Mouse (Mus musculus) embryo, embryonic 9.5 days (tissue): ENCODE measurements at regions not wholly inside any gene's neighbourhood (a gene's known extent, or its start where the extent isn't known, plus 50 kb on each side); places are given as distances from the start of the nearest gene placed in this dataset.

Source experiments
- DNase-seq: peaks from one replicate; pipeline ENCODE4 v3.0.0-alpha.2; 2017; ENCODE audit errors: extremely low spot score

DNA sequence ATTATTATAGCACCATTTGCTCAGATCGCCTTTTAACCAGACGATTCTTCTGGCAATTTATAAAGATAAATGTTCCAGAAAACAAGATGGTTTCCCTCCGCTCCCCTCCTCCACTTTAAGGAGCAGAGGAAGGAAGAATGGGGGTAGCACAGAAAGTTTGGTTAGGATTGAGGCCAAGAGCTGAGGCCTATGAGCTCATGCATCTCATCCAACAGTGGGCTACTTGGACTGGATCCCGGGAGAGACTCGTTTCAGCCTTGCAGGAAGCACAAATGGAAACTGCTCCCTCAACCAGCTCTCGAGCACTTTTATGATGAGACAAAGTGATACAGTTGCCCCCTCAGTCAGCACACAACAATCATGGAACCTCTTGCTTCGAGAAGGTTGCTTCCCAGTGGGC is 97.9 kb upstream of the Irx3 start:
- DNase-seq = no peak

DNA sequence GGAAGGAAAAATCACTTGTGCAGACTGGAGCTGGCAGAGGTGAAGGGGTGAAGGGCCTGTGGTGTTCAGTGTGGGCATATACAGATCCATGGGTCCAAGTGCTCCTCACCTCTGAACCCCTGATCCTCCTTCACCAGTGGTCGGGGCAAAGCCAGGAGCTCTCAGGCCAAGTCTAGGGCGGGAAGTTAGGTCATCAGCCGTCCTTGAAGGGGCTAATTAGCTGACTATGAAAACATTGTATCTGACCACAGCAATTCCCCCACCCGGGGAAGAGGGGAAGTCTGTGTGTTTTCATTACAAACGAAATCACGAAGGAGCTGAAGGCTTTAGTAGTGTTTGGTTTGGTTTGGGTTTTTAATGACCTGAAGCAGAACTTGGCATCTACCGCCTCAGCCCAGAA is 95.5 kb upstream of the Irx3 start:
- DNase-seq = no peak

DNA sequence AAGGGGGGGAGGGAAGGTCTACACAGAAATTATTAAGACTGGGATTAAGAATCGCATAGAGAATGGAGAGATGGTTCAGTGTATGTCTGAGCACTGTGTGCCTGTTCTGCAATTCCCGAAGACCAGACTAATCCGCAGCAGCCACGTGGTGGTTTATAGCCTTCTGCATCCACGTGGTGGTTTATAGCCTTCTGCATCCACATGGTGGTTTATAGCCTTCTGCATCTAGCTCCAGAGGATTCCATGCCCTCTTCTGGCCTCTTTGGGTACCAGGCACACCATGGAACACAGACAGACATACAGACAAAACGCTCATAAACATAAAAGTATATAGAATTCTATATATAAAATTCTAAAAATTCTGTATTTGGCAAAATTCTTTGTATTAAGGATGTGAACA is 94.1 kb upstream of the Irx3 start:
- no peak for DNase-seq

GRCm38 (mm10) chr8:91884862-91885261 is 83.0 kb upstream of the Irx3 start:
- no peak for DNase-seq

- DNase-seq = no peak
Observed at GRCm38 (mm10) chr8:91884325-91884724, 82.5 kb upstream of the Irx3 start.

- DNase-seq = no peak
Observed at GRCm38 (mm10) chr8:91883012-91883411, 81.1 kb upstream of the Irx3 start.

- DNase-seq = no peak
Observed at GRCm38 (mm10) chr8:91878886-91879285, 77.0 kb upstream of the Irx3 start.

DNA sequence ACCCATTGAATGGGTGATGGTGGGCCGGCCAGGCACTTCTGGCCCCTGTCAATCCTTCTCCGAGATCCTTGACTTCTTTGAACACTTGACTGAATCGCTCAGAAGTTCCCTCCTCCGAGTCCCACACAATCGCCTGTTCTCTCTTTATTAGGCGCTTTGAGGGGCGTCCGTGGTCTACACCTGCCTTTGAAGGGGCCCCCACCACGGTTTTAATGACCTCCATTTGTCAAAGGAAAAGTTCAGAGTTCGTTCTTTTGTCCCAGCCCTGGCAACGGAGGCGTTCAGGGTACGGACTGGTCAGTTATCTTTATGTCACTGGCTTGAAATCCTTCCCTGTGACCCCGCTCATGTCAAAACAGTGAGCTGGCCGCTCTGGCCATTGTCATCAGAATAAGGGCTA is 74.3 kb upstream of the Irx3 start:
- peak; percentile 73 for DNase-seq

- DNase-seq = no peak
Observed at GRCm38 (mm10) chr8:91873232-91873631, 71.4 kb upstream of the Irx3 start.

DNA sequence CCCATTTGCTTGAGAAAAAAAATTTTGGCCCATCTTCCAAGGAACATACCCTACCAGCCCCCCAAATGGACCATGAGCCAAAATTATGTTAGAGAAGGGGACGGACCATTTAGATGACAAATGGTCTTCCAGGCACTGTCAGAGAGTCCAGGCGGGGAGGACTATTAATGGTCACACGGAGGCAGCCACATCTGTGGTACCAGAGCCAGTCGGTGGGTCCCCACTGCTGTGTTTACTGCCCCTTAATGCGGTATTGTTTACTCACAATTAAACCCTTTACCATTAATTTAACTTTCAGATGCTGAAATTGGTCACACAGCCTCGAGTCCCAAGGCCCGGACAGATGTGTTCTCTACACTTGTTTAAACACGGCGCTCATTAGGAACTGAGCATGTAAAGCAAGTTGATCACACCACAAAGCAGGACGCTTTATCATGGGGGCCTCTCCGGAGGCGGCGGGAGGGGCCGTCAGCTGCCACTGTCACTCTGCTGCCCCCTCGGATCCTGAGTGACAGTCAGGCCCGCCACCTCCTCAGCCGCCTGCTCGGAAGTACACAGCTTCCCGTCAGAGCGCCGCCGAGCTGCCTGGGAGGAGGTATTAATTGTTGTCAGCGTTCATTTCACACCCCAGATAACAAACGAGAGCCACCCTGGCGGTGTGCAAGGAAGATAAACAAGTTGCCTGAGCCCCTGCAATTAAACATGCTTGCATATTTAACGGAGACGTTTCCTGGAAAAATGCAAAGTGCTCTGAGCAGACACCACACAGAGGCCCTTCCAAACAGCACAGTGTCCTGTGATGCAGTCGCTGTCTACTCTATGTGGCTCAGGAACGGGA is 70.6 kb upstream of the Irx3 start:
- peak; percentile 56 for DNase-seq

- DNase-seq = no peak
Observed at GRCm38 (mm10) chr8:91867069-91867468, 65.2 kb upstream of the Irx3 start.

DNA sequence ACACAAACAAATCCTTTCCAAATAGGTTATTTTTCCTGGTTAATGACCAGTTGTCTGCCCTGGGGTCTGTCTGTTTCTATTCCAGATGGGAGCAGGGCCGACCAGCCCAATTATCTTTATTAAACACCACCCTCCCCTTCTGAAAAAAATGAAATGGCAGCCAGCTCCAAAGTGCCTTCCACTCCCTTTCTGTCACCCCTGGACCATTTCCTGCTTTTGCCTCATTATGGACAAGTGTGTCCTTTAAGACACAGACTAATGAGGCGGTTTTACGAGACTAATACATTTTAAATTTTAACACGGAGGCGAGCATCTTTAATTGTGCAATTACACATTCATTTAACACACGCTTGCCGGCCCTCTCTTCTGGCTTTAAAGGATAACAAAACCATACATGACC is 64.2 kb upstream of the Irx3 start:
- DNase-seq = no peak

GRCm38 (mm10) chr8:91865361-91865760 is 63.5 kb upstream of the Irx3 start:
- peak; percentile 43 for DNase-seq

GRCm38 (mm10) chr8:91863505-91863904 is 61.6 kb upstream of the Irx3 start:
- DNase-seq = no peak

- no peak for DNase-seq
Observed at GRCm38 (mm10) chr8:91855881-91856280, 54.0 kb upstream of the Irx3 start.

DNA sequence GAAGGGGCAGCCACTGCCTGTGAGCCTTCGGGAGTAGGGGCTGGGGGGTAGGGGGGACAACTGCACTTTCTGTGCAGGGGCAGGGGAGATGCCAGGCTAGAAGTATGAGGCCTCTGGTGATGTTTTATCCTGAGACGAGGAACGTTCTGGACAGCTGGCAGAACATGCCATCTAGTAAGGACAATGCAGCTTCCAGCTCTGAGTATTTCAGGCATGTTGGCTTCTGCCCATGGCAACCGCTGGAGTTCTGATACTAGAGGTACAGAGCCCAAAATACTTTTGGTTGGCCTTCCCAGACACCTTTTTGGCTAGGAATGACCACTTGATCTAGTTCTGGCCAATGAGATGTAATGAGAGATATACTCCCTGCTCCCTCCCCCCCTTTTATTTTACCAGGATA is 52.5 kb upstream of the Irx3 start:
- no peak for DNase-seq

GRCm38 (mm10) chr8:91853803-91854202 is 51.9 kb upstream of the Irx3 start:
- no peak for DNase-seq

- no peak for DNase-seq
Observed at GRCm38 (mm10) chr8:91853336-91853735, 51.5 kb upstream of the Irx3 start.
